Mouse (Mus musculus) layer of hippocampus, adult 18-20 months (tissue): ENCODE results near the gene Psmd12. TPM values are rescaled to one million over a fixed set of nuclear protein-coding genes. Genes with fewer than 3 reads are reported as not detected.

ENCODE experiments used
- DNase-seq, 2 experiments: peaks; one replicate each; pipeline ENCODE4 v3.0.0; 2022; ENCODE audit warnings: low spot score in 2 of 2
- total RNA-seq, 2 experiments: library from RNA; stranded (reverse); gene quantifications; 2 replicates each; pipeline ENCODE4 v1.2.3; 2021

The Psmd12 gene
- total RNA-seq, 2 experiments from 2014 or later: 66.5 to 69.8 TPM

GRCm38 (mm10) chr11:107509631-107510338 lies 30.5 kb downstream of the Psmd12 start:
- peak in 1 of 2 experiments; percentile 15 for DNase-seq

GRCm38 (mm10) chr11:107510362-107511269 lies 31.3 kb downstream of the Psmd12 start:
- DNase-seq: no peak

- DNase-seq: peak in 1 of 2 experiments; percentile 79
Observed at GRCm38 (mm10) chr11:107511954-107512353, 32.7 kb downstream of the Psmd12 start.

- no peak for DNase-seq
Observed at GRCm38 (mm10) chr11:107513047-107513446, 33.8 kb downstream of the Psmd12 start.

GRCm38 (mm10) chr11:107516387-107516786 lies 37.1 kb downstream of the Psmd12 start:
- no peak for DNase-seq

GRCm38 (mm10) chr11:107518645-107519429 lies 39.6 kb downstream of the Psmd12 start:
- no peak for DNase-seq

GRCm38 (mm10) chr11:107521153-107521552 lies 41.9 kb downstream of the Psmd12 start:
- DNase-seq: no peak

- DNase-seq: no peak
Observed at GRCm38 (mm10) chr11:107524966-107525365, 45.7 kb downstream of the Psmd12 start.

GRCm38 (mm10) chr11:107527632-107528031 lies 48.3 kb downstream of the Psmd12 start:
- no peak for DNase-seq

GRCm38 (mm10) chr11:107529320-107529719 lies 50.0 kb downstream of the Psmd12 start:
- DNase-seq: no peak

- no peak for DNase-seq
Observed at GRCm38 (mm10) chr11:107531445-107531844, 52.2 kb downstream of the Psmd12 start.

GRCm38 (mm10) chr11:107532271-107532670 lies 53.0 kb downstream of the Psmd12 start:
- no peak for DNase-seq

GRCm38 (mm10) chr11:107538994-107539393 lies 59.7 kb downstream of the Psmd12 start:
- DNase-seq: no peak

- DNase-seq: no peak
Observed at GRCm38 (mm10) chr11:107540339-107540738, 61.1 kb downstream of the Psmd12 start.

- no peak for DNase-seq
Observed at GRCm38 (mm10) chr11:107545747-107546476, 66.6 kb downstream of the Psmd12 start.

GRCm38 (mm10) chr11:107546667-107547301 lies 67.5 kb downstream of the Psmd12 start:
- DNase-seq: no peak

GRCm38 (mm10) chr11:107547351-107548203 lies 68.3 kb downstream of the Psmd12 start, which contains the start of gene Helz:
Helz (plus strand) TSS chr11:107547930.
- peak; percentile 11 to 63 for DNase-seq

- peak in 1 of 2 experiments; percentile 6 for DNase-seq
Observed at GRCm38 (mm10) chr11:107548204-107548975, 69.1 kb downstream of the Psmd12 start.
